Mouse (Mus musculus): ENCODE data around the gene Sema4a.

Sema4a gene

DNA sequence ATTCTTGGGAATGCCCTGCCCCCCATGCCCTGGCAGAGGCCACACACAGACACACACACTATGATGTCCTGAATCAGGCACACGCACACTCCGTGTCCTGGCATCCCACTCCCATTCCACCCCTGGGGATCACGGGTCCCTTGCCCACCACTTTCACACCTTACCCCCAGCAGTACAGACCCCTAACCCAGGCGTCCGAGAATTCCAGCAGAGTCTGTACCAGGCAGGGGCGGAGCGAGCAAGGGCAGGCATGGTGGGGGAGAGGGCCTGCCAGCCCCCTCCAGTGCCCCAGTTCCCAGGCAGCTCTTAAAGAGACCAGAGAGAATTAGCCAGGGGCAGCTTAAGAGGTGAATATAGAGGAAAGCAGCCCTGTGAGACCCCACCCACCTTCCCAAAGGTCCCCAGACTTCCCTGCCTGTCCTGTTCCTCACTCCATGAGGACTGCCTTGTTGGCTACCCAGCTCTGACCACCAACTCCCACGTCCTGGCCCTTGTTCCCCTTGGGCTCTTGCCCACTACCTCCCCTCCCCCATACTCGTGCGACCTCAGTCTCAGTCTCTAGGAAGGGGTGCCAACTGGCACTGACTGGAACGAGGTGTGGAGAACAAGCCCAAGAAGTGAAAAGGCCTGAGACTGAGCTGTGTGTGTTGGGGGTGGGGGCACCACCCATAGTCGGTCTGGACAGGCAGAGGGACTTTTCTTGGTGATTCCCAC lies at the start of gene Sema4a:
Sema4a (minus strand) TSS at position 200 of the 714 bp plus-strand sequence.
- in situ Hi-C loops (cut with MboI; ENCODE audit: low sequenced_read_pairs) = no loop called here

- in situ Hi-C loops (cut with MboI; ENCODE audit: low sequenced_read_pairs) = no loop called here
Measured at GRCm38 (mm10) chr3:88509692-88510420, 48.9 kb upstream of the Sema4a start, which contains the start of gene Lmna. TSS of gene Lmna (minus strand) at chr3:88509956.

GRCm38 (mm10) chr3:88509250-88509649 lies 48.3 kb upstream of the Sema4a start:
- in situ Hi-C loops (cut with MboI; ENCODE audit: low sequenced_read_pairs) = no loop called here

DNA sequence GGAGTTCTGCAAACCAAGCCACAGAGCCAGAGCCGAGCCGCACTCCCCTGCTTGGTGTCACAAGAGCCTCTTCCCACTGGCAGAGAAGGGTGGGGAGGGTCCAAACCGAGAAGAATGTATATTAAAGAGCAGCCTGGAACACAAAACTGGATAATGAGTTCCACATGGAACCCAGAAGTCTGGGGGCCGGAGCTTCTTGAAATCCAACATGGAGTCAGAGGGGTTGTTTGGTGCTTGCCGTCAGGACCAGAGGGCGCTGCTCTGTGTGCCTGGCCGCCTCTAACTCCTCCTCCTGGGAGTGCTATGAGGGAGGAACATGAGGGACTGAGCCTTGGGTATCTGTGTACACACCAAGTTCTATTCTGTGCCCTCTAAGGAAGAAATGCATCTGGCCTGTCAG lies 44.8 kb upstream of the Sema4a start:
- in situ Hi-C loops (cut with MboI; ENCODE audit: low sequenced_read_pairs) = no loop called here

DNA sequence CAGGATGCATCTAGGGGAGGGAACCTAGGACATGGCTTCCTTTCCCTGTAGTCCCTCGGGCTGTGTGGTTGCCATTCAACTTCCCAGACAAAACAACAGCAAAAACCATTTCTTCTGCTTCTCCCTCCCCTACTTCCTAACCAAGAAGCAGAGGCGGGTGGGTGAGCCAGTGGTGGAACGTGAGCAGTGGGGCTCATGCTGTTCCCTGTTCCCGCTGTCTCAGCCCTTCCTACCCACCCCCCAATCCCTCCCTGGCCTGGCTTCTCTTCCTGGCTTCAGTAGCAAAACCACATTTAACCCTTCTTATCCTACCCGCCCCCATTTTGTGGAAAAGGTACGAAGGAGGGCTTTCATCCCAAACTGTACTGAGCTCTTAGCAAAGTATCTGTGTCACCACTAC lies 44.1 kb upstream of the Sema4a start:
- in situ Hi-C loops (cut with MboI; ENCODE audit: low sequenced_read_pairs) = no loop called here

DNA sequence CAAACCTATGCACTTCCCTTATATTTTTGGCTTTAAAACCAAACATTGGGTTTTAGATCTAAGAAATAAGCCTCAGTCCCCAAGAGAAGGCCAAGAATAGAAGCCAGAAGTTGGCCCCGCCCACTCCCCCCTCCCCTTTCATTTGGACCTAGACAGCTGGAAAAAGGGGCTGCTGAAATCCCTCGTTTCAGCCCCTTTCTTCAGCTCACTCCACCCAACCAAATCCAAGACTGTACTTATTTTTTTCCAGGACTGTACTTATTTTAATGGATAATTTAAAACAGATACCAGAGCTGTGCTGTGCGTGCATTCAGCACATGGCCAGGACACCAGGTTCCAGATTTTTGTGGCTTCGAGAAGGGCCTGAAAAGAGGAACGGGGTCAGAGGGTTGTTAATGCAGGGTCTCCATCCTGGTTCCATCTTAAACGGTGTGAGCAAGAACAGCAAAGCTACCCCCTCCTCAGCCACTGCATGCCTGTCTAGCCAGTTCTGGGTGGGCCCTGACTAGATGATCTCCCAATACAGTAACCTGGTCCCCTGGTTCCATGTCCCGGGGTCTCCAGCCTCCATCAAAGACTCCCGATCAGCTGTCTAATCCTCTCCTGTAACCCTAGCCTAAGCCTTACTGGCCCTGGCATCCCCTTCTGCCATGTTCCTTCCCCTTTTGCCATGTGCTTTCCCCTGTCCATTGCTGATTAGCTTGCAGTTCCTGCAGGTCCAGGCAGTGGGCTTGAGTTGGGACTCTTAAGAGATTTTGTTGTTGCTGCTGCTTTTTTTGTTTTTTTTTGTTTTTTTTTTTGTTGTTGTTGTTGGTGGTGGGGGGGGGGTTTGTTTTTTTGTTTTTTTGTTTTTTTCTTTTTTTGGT lies 43.1 kb upstream of the Sema4a start:
- in situ Hi-C loops (cut with MboI; ENCODE audit: low sequenced_read_pairs) = no loop called here

DNA sequence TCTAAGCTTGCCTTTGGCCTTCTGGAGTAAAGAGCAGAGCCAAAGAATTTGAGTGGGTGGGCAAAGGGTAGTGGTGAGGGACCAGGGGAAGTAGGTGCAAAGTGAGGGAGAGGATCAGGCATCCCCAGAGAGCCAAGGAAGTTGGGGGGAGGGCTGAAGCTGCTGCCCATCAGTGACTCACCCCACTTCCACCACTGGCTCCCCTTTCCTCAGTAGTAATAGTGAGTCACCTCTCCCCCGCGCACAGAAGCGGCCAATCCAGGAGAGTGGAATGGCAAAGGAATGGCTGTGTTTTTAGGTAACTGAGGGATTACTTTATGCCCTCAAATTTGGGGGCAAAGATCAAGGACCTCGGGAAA lies 42.5 kb upstream of the Sema4a start:
- in situ Hi-C loops (cut with MboI; ENCODE audit: low sequenced_read_pairs) = no loop called here

- in situ Hi-C loops (cut with MboI; ENCODE audit: low sequenced_read_pairs) = no loop called here
Measured at GRCm38 (mm10) chr3:88502641-88503504, 41.9 kb upstream of the Sema4a start.

GRCm38 (mm10) chr3:88502031-88502571 lies 41.1 kb upstream of the Sema4a start:
- in situ Hi-C loops (cut with MboI; ENCODE audit: low sequenced_read_pairs) = no loop called here

GRCm38 (mm10) chr3:88501366-88502030 lies 40.5 kb upstream of the Sema4a start:
- in situ Hi-C loops (cut with MboI; ENCODE audit: low sequenced_read_pairs) = no loop called here

DNA sequence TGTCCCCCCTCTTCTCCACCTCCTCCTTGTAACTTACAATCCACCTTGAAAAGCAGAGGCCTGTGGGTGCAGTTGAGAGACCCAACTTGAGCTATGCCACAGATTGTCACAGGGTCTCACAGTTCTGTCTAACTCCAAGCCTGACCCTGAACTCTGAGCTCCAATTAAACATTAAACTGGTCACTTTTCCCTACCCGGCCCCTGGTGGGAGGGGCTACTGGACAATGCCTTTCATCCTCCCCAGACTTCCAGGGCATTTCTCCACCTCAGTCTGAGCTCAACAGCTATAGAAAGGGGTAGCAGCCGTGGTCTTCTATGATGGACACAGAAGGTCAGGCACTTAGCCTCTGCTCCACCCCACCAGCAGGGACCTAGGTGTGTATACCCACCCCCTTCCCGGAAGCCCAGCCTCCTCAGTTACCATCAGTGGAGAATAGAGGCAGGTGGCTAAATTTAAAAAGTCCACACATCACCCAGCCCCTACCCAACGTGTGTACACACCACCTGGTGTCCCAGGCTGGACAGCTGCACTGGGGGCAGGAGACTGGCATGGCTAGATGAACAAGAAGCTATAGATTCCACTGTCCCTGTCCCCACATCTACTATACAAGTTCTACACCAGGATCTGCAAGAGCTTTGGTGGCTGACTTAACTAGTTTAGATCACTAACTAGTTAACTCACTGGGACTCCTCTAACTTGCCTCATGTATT lies 39.8 kb upstream of the Sema4a start:
- in situ Hi-C loops (cut with MboI; ENCODE audit: low sequenced_read_pairs) = no loop called here

DNA sequence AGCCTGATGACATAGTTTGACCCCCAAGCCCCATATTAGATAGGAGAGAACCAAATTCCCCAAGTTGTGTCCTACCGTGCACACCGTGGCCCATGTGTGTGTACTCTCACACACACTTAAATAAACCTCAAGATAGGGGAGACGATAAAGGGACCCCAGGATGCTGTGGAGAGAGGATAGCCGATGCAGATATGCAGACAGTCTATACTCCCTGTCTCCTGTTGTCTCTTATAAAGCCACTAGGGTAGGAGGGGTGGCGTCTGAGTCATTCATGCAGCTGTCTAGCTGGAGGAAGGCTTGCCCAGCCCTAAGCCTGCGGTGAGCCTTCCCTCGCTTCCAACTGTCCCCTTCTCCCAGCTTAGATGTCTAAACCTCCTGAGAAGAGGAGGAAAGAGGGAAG lies 39.1 kb upstream of the Sema4a start:
- in situ Hi-C loops (cut with MboI; ENCODE audit: low sequenced_read_pairs) = no loop called here

DNA sequence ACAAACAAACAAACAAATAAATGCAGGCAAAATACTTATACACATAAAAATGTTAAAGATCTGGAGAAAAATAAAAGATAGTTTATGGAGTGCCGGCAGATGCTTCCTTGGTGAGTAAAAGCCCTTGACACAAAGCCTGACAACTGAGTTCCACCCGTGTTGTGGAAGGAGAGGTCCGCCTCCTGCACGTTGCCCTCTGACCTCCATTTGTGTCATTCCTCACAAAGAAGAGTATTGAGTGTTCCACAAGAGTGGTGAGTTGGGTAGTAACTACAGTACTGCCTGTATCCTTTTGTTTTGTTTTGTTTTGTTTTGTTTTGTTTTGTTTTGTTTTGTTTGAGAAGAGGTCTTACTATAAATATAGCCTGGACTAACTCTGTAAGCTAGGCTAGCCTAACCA lies 38.6 kb upstream of the Sema4a start:
- in situ Hi-C loops (cut with MboI; ENCODE audit: low sequenced_read_pairs) = no loop called here

DNA sequence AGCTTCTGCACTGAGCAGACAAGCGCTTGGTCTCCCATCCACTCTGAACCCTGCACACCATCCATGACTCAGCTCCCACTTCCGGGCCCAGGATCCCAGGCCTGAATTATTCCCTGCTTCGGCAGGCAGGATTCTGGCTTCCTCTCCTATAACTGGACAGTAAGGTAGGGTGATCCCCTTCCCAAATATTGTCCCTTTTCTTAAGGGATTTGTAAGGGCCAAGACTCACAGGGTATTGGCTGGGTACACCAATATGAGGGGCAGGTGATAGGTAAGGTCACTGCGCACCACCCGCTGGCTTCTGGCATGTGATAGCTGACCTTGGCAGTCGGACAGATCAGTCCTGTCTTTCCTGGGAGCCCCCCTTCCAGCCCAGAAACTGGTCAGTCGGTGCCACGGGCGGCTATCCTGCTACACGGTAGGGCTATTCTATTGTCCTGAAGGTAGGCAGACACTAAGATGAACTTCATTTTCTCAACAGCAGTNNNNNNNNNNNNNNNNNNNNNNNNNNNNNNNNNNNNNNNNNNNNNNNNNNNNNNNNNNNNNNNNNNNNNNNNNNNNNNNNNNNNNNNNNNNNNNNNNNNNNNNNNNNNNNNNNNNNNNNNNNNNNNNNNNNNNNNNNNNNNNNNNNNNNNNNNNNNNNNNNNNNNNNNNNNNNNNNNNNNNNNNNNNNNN lies 34.9 kb upstream of the Sema4a start:
- in situ Hi-C loops (cut with MboI; ENCODE audit: low sequenced_read_pairs) = no loop called here

DNA sequence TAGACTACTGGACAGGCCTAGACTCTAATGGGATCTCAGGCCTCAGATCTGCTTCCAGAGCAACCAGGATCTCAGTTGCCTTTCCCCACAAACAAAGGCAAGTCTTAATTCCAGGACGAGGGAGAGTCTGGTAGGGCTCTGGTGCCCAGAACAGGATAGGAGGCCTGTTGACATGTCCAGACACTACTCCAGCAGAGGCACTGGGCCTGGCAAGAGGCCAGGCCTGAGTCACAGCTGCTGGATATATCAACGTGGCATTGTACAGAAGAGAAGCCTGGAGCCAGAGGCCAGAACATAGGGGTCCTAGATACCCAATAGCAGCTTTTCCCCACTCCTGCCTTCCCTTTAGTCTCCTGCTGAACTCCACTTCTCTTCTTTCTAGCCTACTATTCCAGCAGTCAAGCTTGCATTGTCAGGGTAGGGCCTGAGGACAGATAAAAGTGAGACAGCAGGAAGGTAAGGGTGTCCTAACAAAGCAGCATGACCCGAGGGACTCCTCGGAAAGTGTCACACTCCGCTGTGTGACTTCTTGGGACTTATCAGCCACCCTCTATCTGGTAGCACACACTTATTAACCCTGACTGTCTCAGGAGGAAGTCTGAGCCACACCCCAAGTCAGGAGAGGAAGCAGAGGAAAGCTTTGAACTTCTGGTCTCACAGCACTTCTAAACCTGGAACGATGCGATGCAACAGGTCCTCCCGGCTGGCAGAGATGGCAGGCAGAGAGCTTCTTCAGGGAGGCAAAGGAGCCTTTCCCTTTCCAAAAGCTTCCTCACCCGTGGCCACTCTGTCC lies 34.0 kb upstream of the Sema4a start:
- in situ Hi-C loops (cut with MboI; ENCODE audit: low sequenced_read_pairs) = no loop called here

DNA sequence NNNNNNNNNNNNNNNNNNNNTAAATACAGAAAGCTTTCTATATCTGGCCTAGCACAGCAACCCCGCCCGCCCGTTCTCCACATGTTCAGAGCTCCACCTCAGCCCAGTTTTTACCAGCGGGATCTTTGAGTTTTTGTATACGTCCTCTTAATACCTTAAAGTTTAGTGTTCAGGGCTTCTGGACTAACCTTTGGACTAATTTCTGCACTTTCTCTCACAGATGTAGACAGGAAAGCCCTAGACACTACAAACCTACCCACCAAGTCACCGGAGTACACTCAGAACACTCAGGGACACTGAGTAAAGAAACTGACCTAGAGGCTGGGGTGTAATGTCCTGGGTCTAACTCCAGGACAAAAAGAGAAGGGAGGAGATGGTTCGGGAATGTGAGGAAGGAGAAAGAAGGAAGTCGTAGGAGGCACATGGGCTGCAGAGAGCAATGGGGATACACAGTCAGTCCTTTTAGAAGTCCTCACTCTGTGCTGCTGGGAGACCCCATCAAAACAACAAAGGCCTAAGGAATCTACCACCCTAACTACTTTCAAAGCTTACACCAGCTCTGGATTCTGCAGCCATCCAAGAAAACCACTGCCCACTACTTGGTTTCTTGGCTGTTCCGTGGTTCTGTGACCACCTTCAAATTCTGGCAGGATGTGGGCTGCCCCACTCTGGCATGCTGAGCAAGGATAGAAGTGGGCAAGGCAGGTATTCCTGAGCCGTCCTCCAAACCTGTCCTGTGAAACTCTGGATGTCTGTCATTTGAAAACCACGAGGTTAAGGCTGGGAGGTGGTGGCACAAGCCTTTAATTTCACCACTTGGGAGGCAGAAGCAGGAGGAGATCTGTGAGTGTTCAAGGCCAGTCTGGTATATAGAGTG lies 33.0 kb upstream of the Sema4a start:
- in situ Hi-C loops (cut with MboI; ENCODE audit: low sequenced_read_pairs) = no loop called here

DNA sequence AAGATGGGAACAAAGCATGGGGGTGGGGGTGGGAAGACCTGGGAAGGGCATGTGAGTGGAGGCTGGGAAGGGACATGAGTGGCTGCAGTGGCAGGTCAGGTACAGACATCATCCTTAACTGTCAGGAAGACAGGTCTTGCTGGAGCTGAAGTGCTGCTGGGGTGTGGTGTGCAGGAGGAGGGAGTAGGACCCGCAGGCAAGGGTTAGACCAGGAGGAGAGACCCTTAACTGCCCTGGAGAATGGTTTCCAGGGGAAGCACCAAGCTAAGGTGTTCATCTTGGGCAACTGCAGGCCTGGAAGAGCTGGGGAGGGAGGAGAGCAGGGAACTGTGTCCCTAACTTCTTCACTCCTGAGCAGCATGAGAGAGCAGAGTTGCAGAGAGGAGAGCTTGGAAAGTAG lies 26.4 kb upstream of the Sema4a start:
- in situ Hi-C loops (cut with MboI; ENCODE audit: low sequenced_read_pairs) = loop anchor here (5.0 kb wide), 1 partner anchor 35 kb away; no protein-coding TSS in a partner anchor
